Mouse (Mus musculus) adrenal gland, postnatal 10 days (tissue): ENCODE measurements around the gene Slc25a13. TPM values are rescaled to one million over a fixed set of nuclear protein-coding genes. Genes with fewer than 3 reads are reported as not detected.
A peak's percentile ranks its signal among the peaks of the same experiment; 100 is the strongest.

Source experiments
- DNase-seq: peaks from one replicate; pipeline ENCODE4 v3.0.0; 2021; ENCODE audit warnings: mixed read lengths
- long read RNA-seq, 2 experiments: library from polyadenylated mRNA; stranded (forward); transcript quantifications; one replicate each; pipeline ENCODE4 v2.0.0; 2021
- total RNA-seq, 2 experiments: library from RNA; stranded (reverse); gene quantifications; 2 replicates each; pipeline ENCODE4 v1.2.3; 2021

The Slc25a13 gene
- 10 to 100 TPM; 32.1 to 45.3 TPM for total RNA-seq
- long read RNA-seq, experiment 1, transcript Slc25a13-201 (18 exons, 3,067 nt), result major isoform, 8 of 48 reads
- long read RNA-seq, experiment 1, partial matches to known transcripts, result 16 of 48 reads
- long read RNA-seq, experiment 1, other reads (novel, unspliced or antisense), result 24 of 48 reads
- long read RNA-seq, experiment 2, partial matches to known transcripts, result 2 of 15 reads
- long read RNA-seq, experiment 2, other reads (novel, unspliced or antisense), result 9 of 15 reads

GRCm38 (mm10) chr6:6216507-6217285 is at the start of gene Slc25a13:
TSS of gene Slc25a13 (minus strand) at chr6:6217173.
- DNase-seq, result peak; percentile 87

- DNase-seq, result no peak
Observed at GRCm38 (mm10) chr6:6265761-6266160, 48.8 kb upstream of the Slc25a13 start.

- DNase-seq, result no peak
Observed at GRCm38 (mm10) chr6:6263293-6263911, 46.4 kb upstream of the Slc25a13 start.

- no peak for DNase-seq
Observed at GRCm38 (mm10) chr6:6260917-6261316, 43.9 kb upstream of the Slc25a13 start.

GRCm38 (mm10) chr6:6248500-6248899 is 31.5 kb upstream of the Slc25a13 start:
- DNase-seq, result no peak

- no peak for DNase-seq
Observed at GRCm38 (mm10) chr6:6243828-6244227, 26.9 kb upstream of the Slc25a13 start.

GRCm38 (mm10) chr6:6242114-6242513 is 25.1 kb upstream of the Slc25a13 start:
- DNase-seq, result no peak

GRCm38 (mm10) chr6:6236788-6237298 is 19.9 kb upstream of the Slc25a13 start:
- DNase-seq, result no peak

GRCm38 (mm10) chr6:6230262-6230661 is 13.3 kb upstream of the Slc25a13 start:
- DNase-seq, result no peak

GRCm38 (mm10) chr6:6222721-6223120 is 5.7 kb upstream of the Slc25a13 start:
- DNase-seq, result no peak

GRCm38 (mm10) chr6:6220574-6220973 is 3.6 kb upstream of the Slc25a13 start:
- no peak for DNase-seq

- DNase-seq, result peak; percentile 34
Observed at GRCm38 (mm10) chr6:6219661-6220370, 2.8 kb upstream of the Slc25a13 start.

GRCm38 (mm10) chr6:6217286-6217625 is 283 bp upstream of the Slc25a13 start:
- no peak for DNase-seq

GRCm38 (mm10) chr6:6216120-6216506 is 860 bp downstream of the Slc25a13 start:
- DNase-seq, result no peak

GRCm38 (mm10) chr6:6212360-6213310 is 4.3 kb downstream of the Slc25a13 start:
- DNase-seq, result no peak

GRCm38 (mm10) chr6:6211958-6212357 is 5.0 kb downstream of the Slc25a13 start:
- DNase-seq, result no peak

- DNase-seq, result no peak
Observed at GRCm38 (mm10) chr6:6210637-6211036, 6.3 kb downstream of the Slc25a13 start.

GRCm38 (mm10) chr6:6208351-6209059 is 8.5 kb downstream of the Slc25a13 start:
- DNase-seq, result no peak

GRCm38 (mm10) chr6:6207836-6208235 is 9.1 kb downstream of the Slc25a13 start:
- DNase-seq, result no peak

- no peak for DNase-seq
Observed at GRCm38 (mm10) chr6:6207395-6207794, 9.6 kb downstream of the Slc25a13 start.
